Mouse (Mus musculus) common myeloid progenitor, adult 5-6 weeks (primary cell): ENCODE measurements around the gene Tmem254c. TPM values are rescaled to one million over a fixed set of nuclear protein-coding genes. Genes with fewer than 3 reads are reported as not detected.

Experiments
- total RNA-seq: library from RNA; stranded (forward); fragments of 200-1000, 187-1606 nt; gene quantifications from 2 replicates; pipeline ENCODE4 v1.2.3, GENCODE M21; 2017

Gene Tmem254c
- total RNA-seq, 1 experiment from 2014 or later, result 28.3 TPM

Other genes starting within 250 kb of the Tmem254c start
- 7.4 and 12.9 TPM in 2 replicates for gene Anxa11, start 225.2 kb downstream of the Tmem254c start, total RNA-seq
- gene Plac9a, start 164.3 kb downstream of the Tmem254c start, total RNA-seq, result not detected in 2 replicates
- 0.59 and 4.0 TPM in 2 replicates for gene Tmem254a, start 139.7 kb downstream of the Tmem254c start, total RNA-seq
- gene Cphx1, start 129.1 kb downstream of the Tmem254c start, total RNA-seq, result not detected in 2 replicates
- gene Duxbl1, start 88.8 kb downstream of the Tmem254c start, total RNA-seq, result not detected in 2 replicates
- gene Gm9780, start 24.6 kb downstream of the Tmem254c start, total RNA-seq, result not detected in 2 replicates
- gene Cphx2, start 14.2 kb upstream of the Tmem254c start, total RNA-seq, result not detected in 2 replicates
- gene Cphx3, start 14.9 kb upstream of the Tmem254c start, total RNA-seq, result not detected in 2 replicates
- gene Duxbl2, start 51.0 kb upstream of the Tmem254c start, total RNA-seq, result not detected in 2 replicates
- not detected in 2 replicates for gene Plac9b, start 115.1 kb upstream of the Tmem254c start, total RNA-seq
- 25.3 and 31.1 TPM in 2 replicates for gene Tmem254b, start 139.7 kb upstream of the Tmem254c start, total RNA-seq
- not detected in 2 replicates for gene Duxbl3, start 190.6 kb upstream of the Tmem254c start, total RNA-seq